Mouse (Mus musculus): ENCODE data around the gene Itga3.

- TF ChIP-seq ETS1 (IDR thresholded peaks at IDR 0.05; ENCODE audit: low read depth, low read length): no peak
- TF ChIP-seq RAD21 (IDR thresholded peaks at IDR 0.05; ENCODE audit: low read depth, low read length): no peak
- TF ChIP-seq CTCF (IDR thresholded peaks at IDR 0.05 in 2 of 3, conservative IDR thresholded peaks at IDR 0.05 in 1 of 3; ENCODE audit: control insufficient read depth in 1 of 3, insufficient read depth in 1 of 3, low read depth in 2 of 3, low read length in 3 of 3, poor library complexity in 1 of 3, severe bottlenecking in 1 of 3): no peak
- TF ChIP-seq MYB (IDR thresholded peaks at IDR 0.05; ENCODE audit: low read depth, low read length): no peak
- TF ChIP-seq ZKSCAN1 (IDR thresholded peaks at IDR 0.05; ENCODE audit: low read depth, low read length): no peak
- TF ChIP-seq BHLHE40 (IDR thresholded peaks at IDR 0.05; ENCODE audit: borderline replicate concordance, low read depth, low read length): no peak
- TF ChIP-seq EP300 (IDR thresholded peaks at IDR 0.05; ENCODE audit: low read depth in 1 of 2, low read length in 2 of 2): no peak
- no peak for TF ChIP-seq USF1 (IDR thresholded peaks at IDR 0.05; ENCODE audit: low read depth, low read length)
- no peak for TF ChIP-seq ZC3H11A (IDR thresholded peaks at IDR 0.05; ENCODE audit: low read depth, low read length)
- TF ChIP-seq POLR2A (IDR thresholded peaks at IDR 0.05; ENCODE audit: control insufficient read depth in 1 of 2, insufficient read depth in 1 of 2, low read depth in 1 of 2, low read length in 2 of 2, poor library complexity in 1 of 2): no peak
- TF ChIP-seq ZNF384 (IDR thresholded peaks at IDR 0.05; ENCODE audit: low read depth, low read length): no peak
- no peak for TF ChIP-seq CHD1 (IDR thresholded peaks at IDR 0.05; ENCODE audit: low read depth, low read length)
- TF ChIP-seq JUND (IDR thresholded peaks at IDR 0.05; ENCODE audit: low read depth, low read length): no peak
- TF ChIP-seq MAZ (IDR thresholded peaks at IDR 0.05; ENCODE audit: low read depth, low read length): no peak
Observed at GRCm38 (mm10) chr11:95056768-95057501, 19.7 kb downstream of the Itga3 start.

All from MEL (cell line).